In the genomic region with DNA sequence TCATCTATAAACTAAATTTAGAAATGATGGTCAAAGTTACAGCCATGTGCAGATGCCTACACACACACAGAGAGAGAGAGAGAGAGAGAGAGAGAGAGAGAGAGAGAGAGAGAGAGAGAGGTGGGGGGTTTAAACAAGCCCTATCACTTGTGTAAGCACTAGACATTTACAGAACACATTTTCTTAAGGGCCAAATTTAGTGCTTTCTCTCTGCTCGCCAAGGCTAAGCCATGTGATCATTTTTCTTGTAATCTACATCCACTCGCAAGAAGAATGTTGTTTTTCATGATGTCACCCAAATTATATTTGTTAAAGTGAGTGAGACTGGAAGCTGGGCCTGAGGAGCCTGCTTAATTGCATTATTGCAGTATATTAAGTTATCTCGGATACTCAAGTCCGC, we compare ENCODE assay signal across 19 mouse cellular contexts.
"Had no signal": no experiment of that assay in that cellular context is flagged by ENCODE, and none has a peak within 500 bp of the region (broad histone marks: within the 10 kb centered on the region; RNA-seq: fewer than 3 reads in every experiment).

No protein-coding gene starts in this region.

- ATAC-seq: liver, embryonic 12.5 days had no signal

- H3K27ac ChIP-seq: layer of hippocampus, adult 2 months; limb, embryonic 10.5 days; limb, embryonic 13.5 days; liver, embryonic 12.5 days; liver, embryonic 15.5 days; stomach, postnatal 0 days had no signal

- H3K9me3 ChIP-seq: limb, embryonic 10.5 days; limb, embryonic 13.5 days; liver, embryonic 12.5 days; liver, embryonic 15.5 days had no signal

- H3K36me3 ChIP-seq: limb, embryonic 10.5 days; limb, embryonic 13.5 days; liver, embryonic 12.5 days; liver, embryonic 15.5 days had no signal

- H3K4me1 ChIP-seq: limb, embryonic 10.5 days; limb, embryonic 13.5 days; liver, embryonic 12.5 days; liver, embryonic 15.5 days had no signal

- H3K27me3 ChIP-seq: liver, embryonic 12.5 days; liver, embryonic 15.5 days had no signal

- H3K9ac ChIP-seq: limb, embryonic 13.5 days; liver, embryonic 12.5 days; liver, embryonic 15.5 days had no signal

- H3K4me2 ChIP-seq: limb, embryonic 13.5 days; liver, embryonic 12.5 days; liver, embryonic 15.5 days; midbrain, embryonic 11.5 days had no signal

- DNase-seq: kidney, adult 2 months; kidney, postnatal 25 days; layer of hippocampus, adult 9-11 months; liver; lung, adult 18-20 months; lung, postnatal 10 days; lung, postnatal 4 days; midbrain, embryonic 14.5 days; right cerebral cortex, postnatal 4 days; thymus, adult 2 months; thymus, postnatal 14 days; thymus, postnatal 4 days had no signal

- H3K4me3 ChIP-seq: layer of hippocampus, adult 2 months; limb, embryonic 10.5 days; limb, embryonic 13.5 days; liver, embryonic 12.5 days; liver, embryonic 15.5 days had no signal
